Mouse (Mus musculus) forebrain, embryonic 12.5 days (tissue): ENCODE results near the gene Kif19a. TPM values are rescaled to one million over a fixed set of nuclear protein-coding genes. Genes with fewer than 3 reads are reported as not detected.
A peak's percentile ranks its signal among the peaks of the same experiment; 100 is the strongest.

Experiments used
- ATAC-seq: fragments of 200-750 bp; cut with Nextera tagmentation; 2 replicates; pipeline ENCODE4 v1.8.0; 2017; ENCODE audit warnings: moderate TSS enrichment; ENCODE audit not compliant: low FRiP score
- H3K27ac ChIP-seq: fragments of 300-500 bp; sonication (generic); 2 replicates; pipeline ENCODE4 v1.5.1; 2016; ENCODE audit warnings: mild to moderate bottlenecking
- H3K27me3 ChIP-seq: fragments of 300-500 bp; sonication (generic); 2 replicates; pipeline ENCODE4 v1.6.1; 2016; ENCODE audit warnings: mild to moderate bottlenecking
- H3K36me3 ChIP-seq: fragments of 300-500 bp; sonication (generic); replicated peaks from 2 replicates; pipeline ENCODE4 v1.6.1; 2016; ENCODE audit warnings: mild to moderate bottlenecking
- H3K4me1 ChIP-seq: fragments of 300-500 bp; sonication (generic); 2 replicates; pipeline ENCODE4 v1.6.1; 2016
- H3K4me2 ChIP-seq: fragments of 300-500 bp; sonication (generic); 2 replicates; pipeline ENCODE4 v1.6.1; 2016; ENCODE audit warnings: mild to moderate bottlenecking, moderate library complexity
- H3K4me3 ChIP-seq: fragments of 300-500 bp; sonication (generic); replicated peaks from 2 replicates; pipeline ENCODE4 v1.5.1; 2016; ENCODE audit warnings: mild to moderate bottlenecking
- H3K9ac ChIP-seq: fragments of 300-500 bp; sonication (generic); 2 replicates; pipeline ENCODE4 v1.6.1; 2016; ENCODE audit warnings: mild to moderate bottlenecking
- H3K9me3 ChIP-seq: fragments of 300-500 bp; sonication (generic); 2 replicates; pipeline ENCODE4 v1.6.1; 2016
- WGBS: fragments of 180-500 bp; shearing (Covaris S2); methylation state at CpG from one replicate; pipeline ENCODE4 v1.1.7; 2016; 5-methylcytosine and 5-hydroxymethylcytosine counted together
- polyA plus RNA-seq: library from polyadenylated mRNA; unstranded; fragments of >200 nt; fragmentation: Nextera tagmentation; extraction: Ambion mirVana; gene quantifications from 2 replicates; pipeline ENCODE4 v1.2.1, GENCODE M21; 2016

Kif19a gene
- polyA plus RNA-seq, 1 experiment from 2014 or later: 0.80 TPM

GRCm38 (mm10) chr11:114797176-114797575 lies 32.0 kb downstream of the Kif19a start:
- no peak for ATAC-seq
- H3K9ac ChIP-seq: no peak overlapping the region
- no peaks in the 10 kb centered on the region for H3K36me3 ChIP-seq
- no peak overlapping the region for H3K4me2 ChIP-seq
- no peak overlapping the region for H3K4me3 ChIP-seq
- no peaks in the 10 kb centered on the region for H3K9me3 ChIP-seq
- peaks cover 22% of the 10 kb centered on the region for H3K27me3 ChIP-seq
- 93% methylated on average over 7 of the region's 7 CpGs for WGBS
- peaks cover 51% of the 10 kb centered on the region for H3K4me1 ChIP-seq
- H3K27ac ChIP-seq: peak overlapping the region; percentile 99

- Histone ChIP-seq H3K27ac (no peak overlapping the region), H3K36me3 (no peaks in the 10 kb centered on the region), H3K9me3 (no peaks in the 10 kb centered on the region), H3K9ac (no peak overlapping the region), H3K27me3 (peaks cover 14% of the 10 kb centered on the region), H3K4me1 (peaks cover 49% of the 10 kb centered on the region), H3K4me3 (no peak overlapping the region), H3K4me2 (no peak overlapping the region)
- 92% methylated on average over 3 of the region's 3 CpGs for WGBS
- no peak for ATAC-seq
Measured at GRCm38 (mm10) chr11:114797981-114798380, 32.8 kb downstream of the Kif19a start.

GRCm38 (mm10) chr11:114798624-114799023 lies 33.4 kb downstream of the Kif19a start, which contains the start of gene Gpr142:
Gene Gpr142 (plus strand): TSS chr11:114798924.
- 97% methylated on average over 3 of the region's 3 CpGs for WGBS
- Histone ChIP-seq H3K4me3 (no peak within 1 kb of the TSS), H3K27ac (no peak within 1 kb of the TSS), H3K9me3 (no peaks in the 10 kb centered on the region), H3K4me1 (peaks cover 49% of the 10 kb centered on the region), H3K4me2 (no peak within 1 kb of the TSS), H3K9ac (no peak within 1 kb of the TSS), H3K27me3 (0 out of 2 replicates have a peak, but pooled peaks cover 7% of the 10 kb centered on the region), H3K36me3 (no peaks in the 10 kb centered on the region)
- ATAC-seq: no peak

GRCm38 (mm10) chr11:114801906-114802305 lies 36.7 kb downstream of the Kif19a start:
- no peaks in the 10 kb centered on the region for H3K9me3 ChIP-seq
- H3K4me1 ChIP-seq: peaks cover 36% of the 10 kb centered on the region
- no peak overlapping the region for H3K4me2 ChIP-seq
- no peaks in the 10 kb centered on the region for H3K27me3 ChIP-seq
- H3K9ac ChIP-seq: no peak overlapping the region
- no peak for ATAC-seq
- H3K4me3 ChIP-seq: no peak overlapping the region
- WGBS: 79% methylated on average over 1 of the region's 1 CpGs
- H3K36me3 ChIP-seq: no peaks in the 10 kb centered on the region
- H3K27ac ChIP-seq: no peak overlapping the region

GRCm38 (mm10) chr11:114802540-114803267 lies 37.5 kb downstream of the Kif19a start:
- Histone ChIP-seq H3K27me3 (no peaks in the 10 kb centered on the region), H3K4me1 (peaks cover 38% of the 10 kb centered on the region), H3K4me3 (no peak overlapping the region), H3K9me3 (no peaks in the 10 kb centered on the region), H3K27ac (no peak overlapping the region), H3K9ac (no peak overlapping the region), H3K36me3 (no peaks in the 10 kb centered on the region), H3K4me2 (no peak overlapping the region)
- WGBS: 67% methylated on average over 15 of the region's 15 CpGs
- ATAC-seq: no peak

GRCm38 (mm10) chr11:114803990-114804389 lies 38.8 kb downstream of the Kif19a start:
- H3K4me2 ChIP-seq: no peak overlapping the region
- ATAC-seq: 0 out of 2 replicates have a peak, but pooled peaks have one; percentile 27
- H3K27me3 ChIP-seq: no peaks in the 10 kb centered on the region
- no peaks in the 10 kb centered on the region for H3K36me3 ChIP-seq
- no peak overlapping the region for H3K9ac ChIP-seq
- H3K27ac ChIP-seq: peak overlapping the region; percentile 36; the same call in 1 of the 2 replicates
- H3K9me3 ChIP-seq: no peaks in the 10 kb centered on the region
- peaks cover 46% of the 10 kb centered on the region for H3K4me1 ChIP-seq
- 15% methylated on average over 8 of the region's 8 CpGs for WGBS
- H3K4me3 ChIP-seq: no peak overlapping the region

- Histone ChIP-seq H3K9me3 (no peaks in the 10 kb centered on the region), H3K9ac (no peak overlapping the region), H3K36me3 (no peaks in the 10 kb centered on the region), H3K4me3 (no peak overlapping the region), H3K4me1 (peaks cover 50% of the 10 kb centered on the region), H3K27ac (peak overlapping the region; percentile 13; the same call in 1 of the 2 replicates), H3K27me3 (no peaks in the 10 kb centered on the region), H3K4me2 (no peak overlapping the region)
- 65% methylated on average over 2 of the region's 2 CpGs for WGBS
- ATAC-seq: no peak
Measured at GRCm38 (mm10) chr11:114807025-114807424, 41.8 kb downstream of the Kif19a start.

- Histone ChIP-seq H3K9me3 (no peaks in the 10 kb centered on the region), H3K4me3 (no peak overlapping the region), H3K9ac (no peak overlapping the region), H3K27ac (peak overlapping the region; percentile 20; the same call in 1 of the 2 replicates), H3K36me3 (no peaks in the 10 kb centered on the region), H3K27me3 (no peaks in the 10 kb centered on the region), H3K4me2 (no peak overlapping the region), H3K4me1 (peaks cover 44% of the 10 kb centered on the region)
- ATAC-seq: peak; percentile 37; the same call in 1 of the 2 replicates
- 24% methylated on average over 14 of the region's 14 CpGs for WGBS
Measured at GRCm38 (mm10) chr11:114807686-114808427, 42.7 kb downstream of the Kif19a start.

GRCm38 (mm10) chr11:114809371-114809770 lies 44.2 kb downstream of the Kif19a start:
- Histone ChIP-seq H3K4me2 (no peak overlapping the region), H3K36me3 (no peaks in the 10 kb centered on the region), H3K4me1 (peaks cover 29% of the 10 kb centered on the region), H3K4me3 (no peak overlapping the region), H3K27ac (no peak overlapping the region), H3K9ac (no peak overlapping the region), H3K27me3 (no peaks in the 10 kb centered on the region), H3K9me3 (no peaks in the 10 kb centered on the region)
- 74% methylated on average over 1 of the region's 1 CpGs for WGBS
- no peak for ATAC-seq

GRCm38 (mm10) chr11:114810344-114810743 lies 45.2 kb downstream of the Kif19a start:
- Histone ChIP-seq H3K9me3 (no peaks in the 10 kb centered on the region), H3K27me3 (no peaks in the 10 kb centered on the region), H3K4me2 (no peak overlapping the region), H3K4me1 (peaks cover 27% of the 10 kb centered on the region), H3K27ac (no peak overlapping the region), H3K36me3 (no peaks in the 10 kb centered on the region), H3K9ac (0 out of 2 replicates have a peak overlapping the region, but pooled peaks have one; percentile 13), H3K4me3 (no peak overlapping the region)
- ATAC-seq: no peak
- 26% methylated on average over 4 of the region's 4 CpGs for WGBS

GRCm38 (mm10) chr11:114812731-114813240 lies 47.6 kb downstream of the Kif19a start:
- Histone ChIP-seq H3K27ac (no peak overlapping the region), H3K36me3 (no peaks in the 10 kb centered on the region), H3K4me3 (no peak overlapping the region), H3K4me2 (no peak overlapping the region), H3K27me3 (0 out of 2 replicates have a peak, but pooled peaks cover 3% of the 10 kb centered on the region), H3K9ac (no peak overlapping the region), H3K9me3 (no peaks in the 10 kb centered on the region), H3K4me1 (peaks cover 11% of the 10 kb centered on the region)
- 15% methylated on average over 6 of the region's 6 CpGs for WGBS
- peak; percentile 49; the same call in 1 of the 2 replicates for ATAC-seq

- Histone ChIP-seq H3K4me1 (peaks cover 15% of the 10 kb centered on the region), H3K9ac (no peak overlapping the region), H3K27ac (no peak overlapping the region), H3K27me3 (0 out of 2 replicates have a peak, but pooled peaks cover 6% of the 10 kb centered on the region), H3K36me3 (no peaks in the 10 kb centered on the region), H3K4me2 (no peak overlapping the region), H3K4me3 (no peak overlapping the region), H3K9me3 (no peaks in the 10 kb centered on the region)
- no peak for ATAC-seq
- 85% methylated on average over 11 of the region's 11 CpGs for WGBS
Measured at GRCm38 (mm10) chr11:114814873-114815592, 49.8 kb downstream of the Kif19a start.
